Mouse (Mus musculus): ENCODE results near the gene Ksr1. TPM values are rescaled to one million over a fixed set of nuclear protein-coding genes. Genes with fewer than 3 reads are reported as not detected.

Ksr1 gene
- total RNA-seq, 2 experiments from 2014 or later, result 16.0 to 16.9 TPM

GRCm38 (mm10) chr11:79148783-79149182 is 2.6 kb upstream of the Ksr1 start:
- DNase-seq (ENCODE audit: low spot score in 2 of 2), result no peak

GRCm38 (mm10) chr11:79145283-79146265 is 633 bp downstream of the Ksr1 start:
- DNase-seq (ENCODE audit: low spot score in 2 of 2), result no peak

DNA sequence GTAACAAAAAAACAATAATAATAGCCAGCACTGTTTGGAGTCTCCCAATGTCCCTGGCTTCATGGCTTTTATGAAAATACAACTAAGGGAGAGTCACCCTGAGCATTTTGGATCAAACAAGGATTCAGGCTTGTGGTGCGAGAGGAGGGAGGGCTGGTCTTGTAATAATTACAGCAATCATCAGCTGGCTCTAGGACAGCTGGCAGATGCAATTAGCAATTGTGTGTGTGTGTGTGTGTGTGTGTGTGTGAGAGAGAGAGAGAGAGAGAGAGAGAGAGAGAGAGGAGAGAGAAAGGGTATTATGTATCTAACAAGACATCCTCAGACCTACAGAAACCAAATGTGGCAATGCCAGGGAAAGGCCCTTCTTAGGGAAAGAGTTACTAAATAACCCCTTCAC is 1.5 kb downstream of the Ksr1 start:
- no peak for DNase-seq (ENCODE audit: low spot score in 2 of 2)

DNA sequence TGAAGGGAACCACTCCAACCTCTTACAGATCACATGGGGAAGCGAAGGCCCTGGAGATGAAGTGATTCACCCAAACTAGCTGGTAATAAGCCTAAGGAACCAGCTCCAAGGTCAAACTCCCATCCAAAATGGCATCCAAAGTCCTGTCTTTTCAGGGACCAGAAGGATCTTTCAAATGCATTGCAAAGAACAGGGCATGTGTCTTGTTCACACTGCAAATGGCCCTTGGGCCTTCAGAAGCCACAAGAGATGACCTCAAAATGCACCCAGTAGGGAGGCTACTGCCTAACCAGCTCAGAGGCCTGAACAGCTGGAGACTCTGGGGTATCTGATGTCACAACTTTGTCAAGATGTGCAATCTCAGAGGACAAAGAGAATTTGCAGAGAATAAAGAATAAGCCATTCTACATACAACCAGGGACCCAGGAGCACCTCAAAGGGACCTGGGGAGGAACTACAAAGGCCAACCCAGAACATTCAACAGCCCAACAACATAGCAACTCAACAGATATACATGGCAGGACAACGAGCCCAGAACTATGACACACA is 2.1 kb downstream of the Ksr1 start:
- DNase-seq (ENCODE audit: low spot score in 2 of 2), result no peak

GRCm38 (mm10) chr11:79143322-79143721 is 2.9 kb downstream of the Ksr1 start:
- no peak for DNase-seq (ENCODE audit: low spot score in 2 of 2)

DNA sequence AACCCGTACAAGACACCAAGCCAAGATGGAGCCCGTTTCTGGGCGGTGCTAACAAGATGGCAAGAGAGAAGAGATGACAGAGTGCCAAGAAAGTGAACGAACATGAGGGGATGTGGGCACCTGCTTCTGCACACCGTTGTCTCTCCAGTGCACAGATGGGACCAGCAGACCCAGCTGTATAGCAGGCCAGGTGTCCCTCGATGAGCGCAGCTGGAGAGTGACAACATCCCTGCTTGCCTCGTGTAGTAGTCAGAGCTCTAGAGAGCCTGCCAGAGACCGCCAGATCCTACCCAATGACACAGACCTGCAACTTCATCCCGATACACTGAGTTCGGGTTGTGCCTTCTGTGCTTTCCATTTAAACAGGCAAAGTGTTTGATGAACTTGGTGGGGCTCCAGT is 3.8 kb downstream of the Ksr1 start:
- DNase-seq (ENCODE audit: low spot score in 2 of 2), result no peak

GRCm38 (mm10) chr11:79141235-79142109 is 4.7 kb downstream of the Ksr1 start:
- DNase-seq (ENCODE audit: low spot score in 2 of 2), result no peak

DNA sequence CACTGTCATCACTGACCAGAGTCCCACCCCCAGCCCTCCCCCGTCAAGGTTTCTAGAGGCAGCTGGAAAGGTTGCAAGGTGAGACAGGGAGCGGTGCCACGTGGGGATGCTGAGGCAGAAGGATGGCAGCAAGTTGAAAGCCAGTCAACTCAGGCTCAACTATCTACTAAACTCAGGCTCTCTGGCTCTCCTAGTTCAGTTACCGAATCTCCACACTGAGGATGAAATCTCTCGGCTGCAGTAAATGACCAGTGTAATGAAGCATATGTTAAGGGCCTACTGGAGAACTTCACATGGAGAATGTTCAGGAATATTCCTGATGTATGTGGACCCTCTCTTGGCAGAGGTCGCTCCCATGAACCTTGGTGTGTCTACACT is 5.7 kb downstream of the Ksr1 start:
- DNase-seq (ENCODE audit: low spot score in 2 of 2), result no peak

GRCm38 (mm10) chr11:79139878-79140510 is 6.2 kb downstream of the Ksr1 start:
- no peak for DNase-seq (ENCODE audit: low spot score in 2 of 2)

GRCm38 (mm10) chr11:79138621-79139020 is 7.6 kb downstream of the Ksr1 start:
- DNase-seq (ENCODE audit: low spot score in 2 of 2), result no peak

DNA sequence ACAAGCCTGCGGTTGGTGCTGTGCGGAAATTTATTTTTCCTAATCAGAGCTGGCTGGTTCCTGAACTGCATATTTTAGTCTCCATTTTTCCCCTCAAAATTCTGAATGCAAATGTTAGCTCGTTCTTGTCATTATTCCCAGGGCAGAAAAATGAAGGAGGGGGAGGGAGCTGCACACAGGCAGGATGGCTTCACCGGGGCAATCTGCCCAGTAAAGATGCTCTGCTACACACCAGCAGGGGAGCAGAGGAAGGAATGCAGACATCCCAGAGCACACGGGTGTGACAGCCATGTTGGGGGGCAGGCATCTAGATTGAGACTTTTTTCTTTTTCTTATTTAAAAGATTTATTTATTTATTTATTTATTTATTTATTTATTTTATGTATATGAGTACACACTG is 9.0 kb downstream of the Ksr1 start:
- no peak for DNase-seq (ENCODE audit: low spot score in 2 of 2)

DNA sequence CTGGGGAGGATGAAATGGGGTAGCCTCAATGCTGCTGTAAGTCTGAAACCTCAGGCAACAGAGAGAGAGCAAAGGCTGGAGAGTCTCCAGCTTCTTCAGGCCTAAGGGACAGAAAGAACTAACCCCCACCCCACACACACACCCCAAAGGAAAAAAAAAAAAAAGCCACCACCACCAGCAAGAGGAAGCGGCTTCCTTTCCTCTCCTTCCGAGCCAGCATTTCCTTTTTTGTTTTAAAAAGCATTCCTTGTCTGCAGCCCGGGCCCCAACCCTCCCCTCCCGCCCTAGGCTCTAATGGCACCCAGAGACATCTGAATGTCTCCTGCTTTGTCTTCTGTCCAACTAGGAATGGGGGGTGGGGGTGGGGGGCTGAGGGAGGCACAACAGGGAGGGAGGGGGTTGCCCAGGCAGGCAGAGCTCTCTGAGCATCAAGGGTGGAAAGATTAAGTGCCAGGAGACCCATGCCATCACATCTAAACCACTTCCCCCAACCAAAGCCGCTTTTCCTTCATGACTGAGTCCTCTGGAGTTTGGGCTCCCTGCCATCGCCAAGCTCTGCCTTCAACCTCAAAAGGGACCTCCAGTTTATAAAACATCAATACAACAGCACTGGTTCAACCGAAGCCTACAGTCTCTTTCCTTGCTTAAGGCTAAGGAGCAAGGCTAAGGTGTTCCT is 10.4 kb downstream of the Ksr1 start:
- no peak for DNase-seq (ENCODE audit: low spot score in 2 of 2)

GRCm38 (mm10) chr11:79135105-79135503 is 11.1 kb downstream of the Ksr1 start:
- no peak for DNase-seq (ENCODE audit: low spot score in 2 of 2)

- DNase-seq (ENCODE audit: low spot score in 2 of 2), result no peak
Measured at GRCm38 (mm10) chr11:79134416-79135104, 11.6 kb downstream of the Ksr1 start.

DNA sequence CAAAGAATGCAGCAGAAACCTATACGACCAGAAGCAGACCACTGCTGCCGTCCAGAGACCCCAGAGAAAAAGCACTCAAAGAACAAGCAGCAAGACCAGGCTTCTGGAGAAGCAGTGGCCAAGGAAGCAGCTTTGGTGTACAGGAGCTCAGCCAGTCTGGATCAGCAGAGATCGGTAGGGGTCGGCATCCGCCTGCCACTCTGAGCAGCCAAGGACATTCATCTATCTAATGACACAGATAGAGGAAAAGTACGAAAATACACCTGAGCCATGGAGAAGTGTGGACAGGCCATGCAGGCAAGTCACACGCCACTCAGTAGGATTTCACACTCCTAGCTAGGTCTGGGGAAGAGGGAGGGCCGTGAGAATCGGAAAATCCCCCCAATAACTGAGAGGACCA is 12.2 kb downstream of the Ksr1 start:
- DNase-seq (ENCODE audit: low spot score in 2 of 2), result no peak

- no peak for DNase-seq (ENCODE audit: low spot score in 2 of 2)
Measured at GRCm38 (mm10) chr11:79133051-79133450, 13.2 kb downstream of the Ksr1 start.

DNA sequence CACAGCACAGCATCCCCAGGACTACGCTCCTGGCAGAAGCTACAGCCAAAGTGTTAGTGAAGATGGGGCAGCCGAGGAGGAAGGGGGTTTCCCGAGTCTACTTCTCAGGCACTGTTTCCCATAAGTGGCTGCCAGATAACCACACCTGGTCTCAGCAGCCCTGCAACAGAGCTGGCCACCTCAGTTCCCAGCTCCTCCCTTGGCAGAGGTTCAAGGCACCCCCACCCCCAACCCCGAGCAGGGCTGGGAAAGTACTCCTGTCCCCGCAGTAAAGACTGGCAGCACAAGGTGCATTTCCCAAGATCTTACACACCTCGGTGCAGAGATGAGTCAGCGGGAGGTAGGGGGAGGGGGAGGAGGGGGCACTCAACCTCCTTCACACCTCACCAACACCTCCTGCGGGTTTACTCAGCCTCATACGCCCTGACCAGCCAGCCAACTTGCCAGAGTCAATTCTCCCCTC is 14.2 kb downstream of the Ksr1 start:
- DNase-seq (ENCODE audit: low spot score in 2 of 2), result no peak

- DNase-seq (ENCODE audit: low spot score in 2 of 2), result no peak
Measured at GRCm38 (mm10) chr11:79129388-79130356, 16.5 kb downstream of the Ksr1 start.

DNA sequence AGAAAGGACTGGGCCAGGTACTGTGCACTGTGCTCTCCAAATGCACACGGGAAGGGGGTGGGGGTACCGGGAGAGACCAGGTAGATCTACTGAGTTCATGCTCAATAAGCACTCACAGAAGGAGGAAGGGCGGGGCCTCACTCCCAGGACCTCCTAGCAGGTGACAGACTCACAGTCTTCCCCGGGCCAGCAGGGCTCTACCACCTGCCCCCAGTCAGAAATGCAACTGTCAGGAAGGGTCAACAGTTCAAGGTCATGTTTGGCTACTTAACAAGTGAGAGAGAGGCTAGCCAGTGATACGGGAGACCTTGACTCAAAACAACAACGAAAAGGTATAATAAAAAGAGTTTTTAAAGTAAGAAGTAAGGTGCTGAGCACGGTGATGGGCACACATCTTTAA is 18.0 kb downstream of the Ksr1 start:
- DNase-seq (ENCODE audit: low spot score in 2 of 2), result no peak
